Mouse (Mus musculus) olfactory bulb, adult 2 months (tissue): Measurements from ENCODE around the gene Klhl3.

ENCODE experiments used
- CTCF ChIP-seq: fragments of 200-500 bp; IDR thresholded peaks from 2 replicates; pipeline ENCODE4 v1.5.1; 2012; ENCODE audit warnings: low read depth, mild to moderate bottlenecking, low read length, moderate library complexity; ENCODE audit not compliant: insufficient read depth
- POLR2A ChIP-seq: fragments of 200-500 bp; IDR thresholded peaks from 2 replicates; pipeline ENCODE4 v1.6.1; 2012; ENCODE audit warnings: mild to moderate bottlenecking, low read depth, low read length, moderate library complexity; ENCODE audit not compliant: insufficient read depth

DNA sequence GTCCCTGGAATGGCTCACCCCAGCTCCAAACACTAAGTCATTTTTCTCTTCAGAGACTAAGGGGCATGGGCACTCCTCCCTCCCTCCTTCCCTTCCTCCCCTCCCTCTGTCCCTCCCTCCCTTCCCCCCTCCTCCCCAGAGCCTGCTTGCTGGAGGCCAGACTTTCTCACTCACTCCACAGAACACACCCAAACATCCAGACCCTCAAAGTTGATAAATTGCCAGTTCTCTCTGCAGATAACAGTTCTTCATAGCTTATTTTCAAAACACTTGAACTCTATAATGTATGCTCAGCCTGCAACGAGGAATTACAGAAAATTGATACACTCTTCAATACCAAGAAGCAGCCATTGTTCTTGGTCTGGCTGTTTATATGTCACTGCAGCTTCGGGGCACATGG, 133.3 kb downstream of the Klhl3 start:
- TF ChIP-seq CTCF (no peak), POLR2A (no peak)
